In genomic region chr4:118058116-118058677, GRCm38 (mm10) we compare ENCODE assay signal across 7 mouse cellular contexts.
DNase-seq lines count a peak whose midpoint lies in the region; ATAC-seq lines count a peak whose summit lies in the region.

No protein-coding gene starts in this region.

- ATAC-seq in erythroblast, adult 5-6 weeks (replicated peaks; ENCODE audit: low FRiP score, poor library complexity, severe bottlenecking), result no peak

- DNase-seq in right cerebral cortex, adult 18-20 months, result peak; percentile 21
- no peak for DNase-seq in right cerebral cortex, postnatal 4 days
- DNase-seq in gastrocnemius, postnatal 25 days, result peak; percentile 74
- DNase-seq in kidney, postnatal 36 days, result peak; percentile 50 to 60
- no peak for DNase-seq in testis, postnatal 10 days (ENCODE audit: low spot score)
- DNase-seq in ovary, postnatal 14 days (ENCODE audit: low spot score), result no peak

Comparison
In these comparisons a context has a peak if more than half of its experiments do, and no peak if none do; other contexts are left out.
1. DNase-seq: peak in right cerebral cortex, adult 18-20 months (single experiment), gastrocnemius, postnatal 25 days (single experiment) and kidney, postnatal 36 days (2 of 2); none in right cerebral cortex, postnatal 4 days (single experiment), testis, postnatal 10 days (single experiment) and ovary, postnatal 14 days (single experiment).